Mouse (Mus musculus) E14TG2a.4 (cell line): ENCODE results near the gene Gm20388.

Experiments used
- CTCF ChIP-seq: conservative IDR thresholded peaks from 2 replicates; pipeline ENCODE4 v1.5.1; 2014; ENCODE audit warnings: low read length
- NANOG ChIP-seq: IDR thresholded peaks from 2 replicates; pipeline ENCODE4 v1.6.1; 2014; ENCODE audit warnings: borderline replicate concordance, low read length, mixed read lengths
- POU5F1 ChIP-seq: IDR thresholded peaks from 2 replicates; pipeline ENCODE4 v1.6.1; 2014; ENCODE audit warnings: low read length, borderline replicate concordance

- TF ChIP-seq CTCF (no peak), POU5F1 (no peak), NANOG (no peak)
Observed at GRCm38 (mm10) chr8:120051908-120052307, 141.3 kb downstream of the Gm20388 start.
